Mouse (Mus musculus) heart, embryonic 14.5 days (tissue): ENCODE results near the gene Pold4. TPM values are rescaled to one million over a fixed set of nuclear protein-coding genes. Genes with fewer than 3 reads are reported as not detected.

ENCODE experiments used
- ATAC-seq: fragments of 200-750 bp; cut with Nextera tagmentation; 2 replicates; pipeline ENCODE4 v1.8.0; 2017; ENCODE audit warnings: low read depth, moderate TSS enrichment; ENCODE audit not compliant: insufficient number of reproducible peaks, insufficient read depth, low FRiP score
- H3K27ac ChIP-seq, 2 experiments: fragments of 200-500 bp in 1 of 2; fragments of 300-500 bp in 1 of 2; sonication (generic) in 1 of 2; replicated peaks in 1 of 2; 2 replicates each; pipeline ENCODE4 v1.5.1; 2012 to 2014; ENCODE audit warnings: low read depth in 2 of 2, low read length in 2 of 2, control low read depth in 1 of 2, mild to moderate bottlenecking in 1 of 2, mixed read lengths in 1 of 2; ENCODE audit not compliant: control insufficient read depth in 1 of 2, insufficient read depth in 1 of 2
- H3K27me3 ChIP-seq: fragments of 300-500 bp; sonication (generic); 2 replicates; pipeline ENCODE4 v1.6.1; 2014; ENCODE audit warnings: mild to moderate bottlenecking, low read length, control low read depth; ENCODE audit not compliant: control insufficient read depth, insufficient read depth
- H3K36me3 ChIP-seq: fragments of 300-500 bp; sonication (generic); 2 replicates; pipeline ENCODE4 v1.6.1; 2014; ENCODE audit warnings: mild to moderate bottlenecking, control low read depth, low read length, mixed read lengths; ENCODE audit not compliant: control insufficient read depth, insufficient read depth
- H3K4me1 ChIP-seq, 2 experiments: fragments of 200-500 bp in 1 of 2; fragments of 300-500 bp in 1 of 2; sonication (generic) in 1 of 2; 2 replicates each; pipeline ENCODE4 v1.6.1; 2012 to 2014; ENCODE audit warnings: low read length in 2 of 2, control low read depth in 1 of 2, mixed read lengths in 1 of 2; ENCODE audit not compliant: control insufficient read depth in 2 of 2, insufficient read depth in 2 of 2
- H3K4me2 ChIP-seq: fragments of 300-500 bp; sonication (generic); 2 replicates; pipeline ENCODE4 v1.6.1; 2014; ENCODE audit warnings: mild to moderate bottlenecking, low read length
- H3K4me3 ChIP-seq, 2 experiments: fragments of 200-500 bp in 1 of 2; fragments of 300-500 bp in 1 of 2; sonication (generic) in 1 of 2; 2 replicates each; pipeline ENCODE4 v1.5.1; 2012 to 2014; ENCODE audit warnings: low read length in 2 of 2, mild to moderate bottlenecking in 2 of 2, control low read depth in 1 of 2, low read depth in 1 of 2, moderate library complexity in 1 of 2; ENCODE audit not compliant: control insufficient read depth in 1 of 2, insufficient read depth in 1 of 2
- H3K9ac ChIP-seq: fragments of 300-500 bp; sonication (generic); 2 replicates; pipeline ENCODE4 v1.6.1; 2014; ENCODE audit warnings: mild to moderate bottlenecking, low read length
- H3K9me3 ChIP-seq: fragments of 300-500 bp; sonication (generic); 2 replicates; pipeline ENCODE4 v1.6.1; 2016; ENCODE audit warnings: low read length, control low read depth; ENCODE audit not compliant: control insufficient read depth
- WGBS: fragments of 180-500 bp; shearing (Covaris S2); extraction: QIAGEN DNeasy Blood & Tissue Kit; methylation state at CpG from one replicate; pipeline ENCODE4 v1.1.7; 2014; 5-methylcytosine and 5-hydroxymethylcytosine counted together
- microRNA-seq: library from miRNA; unstranded; fragments of <30 nt; microRNA quantifications from one replicate; pipeline ENCODE4, GENCODE M21; 2016
- polyA plus RNA-seq: library from polyadenylated mRNA; unstranded; fragments of >200 nt; fragmentation: Nextera tagmentation; extraction: Ambion mirVana; gene quantifications from 2 replicates; pipeline ENCODE4 v1.2.1, GENCODE M21; 2014

The Pold4 gene
- polyA plus RNA-seq, 1 experiment from 2014 or later = 26.8 TPM

- H3K4me1 ChIP-seq = peaks cover 0 to 4% of the 10 kb centered on the region in 2 experiments; a peak in 1 of 4 replicates
These were observed 48.7 kb downstream of the Pold4 start for GRCm38 (mm10) chr19:4280425-4280824.

DNA sequence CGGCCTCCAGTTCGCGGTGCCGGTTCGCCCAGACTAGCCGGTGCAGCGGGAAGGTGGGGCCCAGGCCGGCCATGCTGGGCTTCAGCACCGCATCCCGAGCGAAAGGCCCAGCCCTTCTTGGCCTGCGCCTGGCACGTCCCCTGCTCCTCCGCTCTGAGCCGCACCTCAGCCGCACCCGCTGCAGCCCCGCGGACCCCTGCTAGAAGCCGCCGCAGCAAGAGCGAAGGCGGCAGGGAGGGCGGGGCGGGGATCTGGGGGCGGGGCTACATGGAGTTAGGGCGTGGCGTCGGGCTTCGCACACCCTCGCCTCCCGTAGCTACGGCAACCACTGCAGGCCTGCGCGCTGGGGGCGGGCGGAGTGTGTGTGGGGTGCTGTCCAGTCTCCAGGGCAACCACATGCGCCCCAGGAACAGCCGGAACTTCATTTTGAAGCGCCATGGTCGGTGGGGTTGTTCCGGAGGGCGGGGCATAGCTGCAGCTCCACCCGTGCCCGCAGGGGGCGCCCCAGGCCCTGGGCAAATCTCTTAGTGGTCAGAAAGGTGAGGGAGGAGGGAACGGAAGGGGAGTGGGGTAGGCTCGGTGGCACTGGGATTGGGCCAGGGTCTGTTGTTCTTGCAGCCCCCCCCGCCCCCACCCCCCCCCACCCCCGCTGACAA lies 51.3 kb downstream of the Pold4 start, which contains the start of gene Ankrd13d:
TSS of gene Ankrd13d (minus strand) at position 240 of the 656 bp plus-strand sequence.
- Histone ChIP-seq H3K9me3 (no peaks in the 10 kb centered on the region), H3K4me2 (peak within 1 kb of the TSS; percentile 85), H3K27me3 (peaks cover 4% of the 10 kb centered on the region; the same call in 1 of the 2 replicates), H3K4me1 (peaks cover 0 to 4% of the 10 kb centered on the region in 2 experiments; a peak in 1 of 4 replicates), H3K27ac (no peak within 1 kb of the TSS), H3K36me3 (peaks cover 28% of the 10 kb centered on the region), H3K9ac (peak within 1 kb of the TSS; percentile 73), H3K4me3 (peak within 1 kb of the TSS; percentile 64 to 68)
- ATAC-seq = peak; percentile 82
- 1% methylated on average over 47 of the region's 50 CpGs for WGBS

More at GRCm38 (mm10) chr19:4280425-4280824, 48.7 kb downstream of the Pold4 start:
- no peak overlapping the region for H3K27ac ChIP-seq
- 87% methylated on average over 9 of the region's 9 CpGs for WGBS
- peaks cover 4% of the 10 kb centered on the region; the same call in 1 of the 2 replicates for H3K9me3 ChIP-seq
- H3K27me3 ChIP-seq = peaks cover 4% of the 10 kb centered on the region; the same call in 1 of the 2 replicates
- no peak overlapping the region for H3K9ac ChIP-seq
- no peak overlapping the region for H3K4me3 ChIP-seq
- H3K36me3 ChIP-seq = peaks cover 2% of the 10 kb centered on the region; the same call in 1 of the 2 replicates
- ATAC-seq = no peak
- H3K4me2 ChIP-seq = no peak overlapping the region

Small RNA genes within 50 kb of the gene (microRNA-seq; reads per million reads assigned to microRNA genes)
- gene Gm26115 (not detected), gene Mir6985 (not detected)

Other genes with a start within 250 kb of the Pold4 start
- 13.1 and 14.5 TPM in 2 replicates for gene Acy3, start 245.3 kb upstream of the Pold4 start, polyA plus RNA-seq
- gene Tbx10, start 239.1 kb upstream of the Pold4 start, polyA plus RNA-seq = not detected in 2 replicates
- 73.2 and 74.1 TPM in 2 replicates for gene Nudt8, start 231.3 kb upstream of the Pold4 start, polyA plus RNA-seq
- 4.3 and 4.6 TPM in 2 replicates for gene Gm49405, start 231.3 kb upstream of the Pold4 start, polyA plus RNA-seq
- 85.2 and 90.7 TPM in 2 replicates for gene Doc2g, start 228.6 kb upstream of the Pold4 start, polyA plus RNA-seq
- 552 and 561 TPM in 2 replicates for gene Ndufv1, start 219.1 kb upstream of the Pold4 start, polyA plus RNA-seq
- 399 and 401 TPM in 2 replicates for gene Gstp1, start 193.9 kb upstream of the Pold4 start, polyA plus RNA-seq
- gene Gstp2, start 185.9 kb upstream of the Pold4 start, polyA plus RNA-seq = 8.0 and 10.3 TPM in 2 replicates
- not detected in 2 replicates for gene Gstp3, start 172.3 kb upstream of the Pold4 start, polyA plus RNA-seq
- not detected in 2 replicates for gene Cabp2, start 150.3 kb upstream of the Pold4 start, polyA plus RNA-seq
- 62.5 and 63.8 TPM in 2 replicates for gene Cdk2ap2, start 134.7 kb upstream of the Pold4 start, polyA plus RNA-seq
- 17.3 TPM in 2 replicates for gene Pitpnm1, start 131.9 kb upstream of the Pold4 start, polyA plus RNA-seq
- gene Aip, start 106.0 kb upstream of the Pold4 start, polyA plus RNA-seq = 87.3 and 100 TPM in 2 replicates
- gene Gpr152, start 92.1 kb upstream of the Pold4 start, polyA plus RNA-seq = not detected in 2 replicates
- not detected in 2 replicates for gene Cabp4, start 87.9 kb upstream of the Pold4 start, polyA plus RNA-seq
- gene Coro1b, start 83.3 kb upstream of the Pold4 start, polyA plus RNA-seq = 117 and 122 TPM in 2 replicates
- 0.54 and 0.82 TPM in 2 replicates for gene Ptprcap, start 78.3 kb upstream of the Pold4 start, polyA plus RNA-seq
- gene Rps6kb2, start 68.5 kb upstream of the Pold4 start, polyA plus RNA-seq = 31.4 and 34.4 TPM in 2 replicates
- 6.5 and 8.7 TPM in 2 replicates for gene Carns1, start 56.4 kb upstream of the Pold4 start, polyA plus RNA-seq
- 2.2 and 2.6 TPM in 2 replicates for gene Tbc1d10c, start 40.6 kb upstream of the Pold4 start, polyA plus RNA-seq
- 708 and 757 TPM in 2 replicates for gene Ppp1ca, start 39.8 kb upstream of the Pold4 start, polyA plus RNA-seq
- 17.4 and 18.5 TPM in 2 replicates for gene Rad9a, start 30.2 kb upstream of the Pold4 start, polyA plus RNA-seq
- 0.78 and 1.2 TPM in 2 replicates for gene Clcf1, start 17.7 kb upstream of the Pold4 start, polyA plus RNA-seq
- gene AC109138.7, start 17.5 kb upstream of the Pold4 start, polyA plus RNA-seq = not detected in 2 replicates
- gene Ssh3, start 37.3 kb downstream of the Pold4 start, polyA plus RNA-seq = 7.6 and 8.0 TPM in 2 replicates
- 1.1 and 1.4 TPM in 2 replicates for gene Ankrd13d, start 51.2 kb downstream of the Pold4 start, polyA plus RNA-seq
- 12.1 and 12.8 TPM in 2 replicates for gene Grk2, start 74.3 kb downstream of the Pold4 start, polyA plus RNA-seq
- gene Kdm2a, start 166.4 kb downstream of the Pold4 start, polyA plus RNA-seq = 35.7 and 42.7 TPM in 2 replicates
- 20.0 and 24.0 TPM in 2 replicates for gene Rhod, start 207.5 kb downstream of the Pold4 start, polyA plus RNA-seq
- gene Syt12, start 245.5 kb downstream of the Pold4 start, polyA plus RNA-seq = 0.88 and 0.95 TPM in 2 replicates